Mouse (Mus musculus) R1 (cell line): ENCODE measurements at regions not wholly inside any gene's neighbourhood (a gene's known extent, or its start where the extent isn't known, plus 50 kb on each side); places are given as distances from the start of the nearest gene placed in this dataset.

Experiments
- DNase-seq: peaks from one replicate; pipeline ENCODE4 v3.0.0-alpha.2; 2018; ENCODE audit warnings: low read depth, low spot score

- DNase-seq = no peak
Measured at GRCm38 (mm10) chr1:3900354-3900753, 907.3 kb upstream of the Gm37988 start.

GRCm38 (mm10) chr1:3903432-3903831 is 904.3 kb upstream of the Gm37988 start:
- no peak for DNase-seq

- DNase-seq = no peak
Measured at GRCm38 (mm10) chr1:3912499-3912898, 895.2 kb upstream of the Gm37988 start.

GRCm38 (mm10) chr1:3913631-3914030 is 894.1 kb upstream of the Gm37988 start:
- DNase-seq = peak; percentile 27
